In genomic region chr5:66816751-66817150, GRCm38 (mm10) we compare ENCODE assay signal across 21 mouse cellular contexts.
DNase-seq lines count a peak whose midpoint lies in the region; ATAC-seq and TF ChIP-seq lines count a peak whose summit lies in the region.
"Had no signal": no experiment of that assay in that cellular context is flagged by ENCODE, and none has a peak within 500 bp of the region (broad histone marks: within the 10 kb centered on the region; RNA-seq: fewer than 3 reads in every experiment).

No protein-coding gene starts in this region.

- DNase-seq in kidney, postnatal 4 days = no peak
- DNase-seq in ES-CJ7 (ENCODE audit: low read depth, low spot score) (peak; percentile 60), liver (no peak)
- DNase-seq in lung, postnatal 0 days (ENCODE audit: low spot score) = peak; percentile 47
- no peak for DNase-seq in urinary bladder, postnatal 10 days (ENCODE audit: low spot score)
- DNase-seq: cerebellum, adult 11 months; cerebellum, postnatal 14 days; embryo, embryonic 11 days; heart, adult 2 months; kidney, adult 9 months; left cerebral cortex, postnatal 4 days; liver, embryonic 13.5 days; spleen, adult 18-20 months; thymus, postnatal 14 days had no signal

- no peak for TF ChIP-seq EP300 in lung, postnatal 0 days (IDR thresholded peaks at IDR 0.05)

- no peak for TF ChIP-seq CTCF in lung, postnatal 0 days (IDR thresholded peaks at IDR 0.05)

- no peak for ATAC-seq in kidney, embryonic 16.5 days (ENCODE audit: low FRiP score, low TSS enrichment)
- no peak for ATAC-seq in embryonic facial prominence, embryonic 12.5 days (ENCODE audit: insufficient number of reproducible peaks, insufficient read depth, low FRiP score, low TSS enrichment)
- peak; percentile 62 for ATAC-seq in lung, postnatal 0 days
- ATAC-seq: forebrain, embryonic 16.5 days; inflammation-experienced regulatory T-cells, adult 6 months had no signal

- no peaks in the 10 kb centered on the region; the same call in 1 of the 2 replicates for H3K27me3 ChIP-seq in kidney, embryonic 16.5 days (ENCODE audit: insufficient read depth, low read length)
- no peaks in the 10 kb centered on the region for H3K27me3 ChIP-seq in embryonic facial prominence, embryonic 12.5 days
- no peaks in the 10 kb centered on the region for H3K27me3 ChIP-seq in lung, postnatal 0 days (replicated peaks; ENCODE audit: insufficient read depth, low read length)
- H3K27me3 ChIP-seq: liver, embryonic 13.5 days; neural tube, embryonic 12.5 days; stomach, embryonic 15.5 days had no signal

- no peaks in the 10 kb centered on the region for H3K36me3 ChIP-seq in kidney, embryonic 16.5 days (ENCODE audit: insufficient read depth, low read length)
- no peaks in the 10 kb centered on the region for H3K36me3 ChIP-seq in embryonic facial prominence, embryonic 12.5 days
- H3K36me3 ChIP-seq in lung, postnatal 0 days (ENCODE audit: insufficient read depth, low read length) = no peaks in the 10 kb centered on the region
- H3K36me3 ChIP-seq: heart, embryonic 15.5 days; liver, embryonic 13.5 days; neural tube, embryonic 12.5 days; stomach, embryonic 15.5 days had no signal

- no peak overlapping the region for H3K27ac ChIP-seq in kidney, embryonic 16.5 days (ENCODE audit: low read length)
- no peak overlapping the region; the same call in 1 of the 2 replicates for H3K27ac ChIP-seq in embryonic facial prominence, embryonic 12.5 days
- H3K27ac ChIP-seq in lung, postnatal 0 days (ENCODE audit: low read length) = no peak overlapping the region; the same call in 1 of the 2 replicates
- H3K27ac ChIP-seq: heart, adult 2 months; heart, embryonic 15.5 days; liver, embryonic 13.5 days; neural tube, embryonic 12.5 days; stomach, embryonic 15.5 days had no signal

- no peak overlapping the region for H3K4me3 ChIP-seq in kidney, embryonic 16.5 days (ENCODE audit: low read length)
- no peak overlapping the region for H3K4me3 ChIP-seq in embryonic facial prominence, embryonic 12.5 days
- peak overlapping the region; percentile 14; the same call in 1 of the 2 replicates for H3K4me3 ChIP-seq in lung, postnatal 0 days (ENCODE audit: low read depth, low read length)
- H3K4me3 ChIP-seq: heart, adult 2 months; heart, embryonic 15.5 days; liver, embryonic 13.5 days; neural tube, embryonic 12.5 days; stomach, embryonic 15.5 days had no signal

- H3K9me3 ChIP-seq in kidney, embryonic 16.5 days (ENCODE audit: low read length) = no peaks in the 10 kb centered on the region
- H3K9me3 ChIP-seq in embryonic facial prominence, embryonic 12.5 days = no peaks in the 10 kb centered on the region
- H3K9me3 ChIP-seq in lung, postnatal 0 days (ENCODE audit: low read length) = no peaks in the 10 kb centered on the region
- H3K9me3 ChIP-seq: heart, embryonic 15.5 days; liver, embryonic 13.5 days; neural tube, embryonic 12.5 days; stomach, embryonic 15.5 days had no signal

- peak overlapping the region; percentile 23; the same call in 1 of the 2 replicates for H3K4me2 ChIP-seq in kidney, embryonic 16.5 days (replicated peaks; ENCODE audit: low read depth, low read length)
- H3K4me2 ChIP-seq in embryonic facial prominence, embryonic 12.5 days (replicated peaks) = peak overlapping the region; percentile 20
- peak overlapping the region; percentile 39 for H3K4me2 ChIP-seq in lung, postnatal 0 days (replicated peaks; ENCODE audit: low read depth, low read length)
- H3K4me2 ChIP-seq: heart, embryonic 15.5 days; liver, embryonic 13.5 days; neural tube, embryonic 12.5 days; stomach, embryonic 15.5 days had no signal

- peaks cover 3% of the 10 kb centered on the region; the same call in 1 of the 2 replicates for H3K4me1 ChIP-seq in kidney, embryonic 16.5 days (ENCODE audit: insufficient read depth, low read length)
- 0 out of 2 replicates have a peak, but pooled peaks cover 10% of the 10 kb centered on the region for H3K4me1 ChIP-seq in embryonic facial prominence, embryonic 12.5 days
- 0 out of 2 replicates have a peak, but pooled peaks cover 3% of the 10 kb centered on the region for H3K4me1 ChIP-seq in lung, postnatal 0 days (ENCODE audit: insufficient read depth, low read depth, low read length)
- H3K4me1 ChIP-seq: heart, embryonic 15.5 days; liver, embryonic 13.5 days; stomach, embryonic 15.5 days had no signal

- no peak overlapping the region for H3K9ac ChIP-seq in kidney, embryonic 16.5 days (replicated peaks; ENCODE audit: low read length)
- H3K9ac ChIP-seq in embryonic facial prominence, embryonic 12.5 days = no peak overlapping the region
- no peak overlapping the region for H3K9ac ChIP-seq in lung, postnatal 0 days (replicated peaks; ENCODE audit: low read depth)
- H3K9ac ChIP-seq: heart, embryonic 15.5 days; liver, embryonic 13.5 days; neural tube, embryonic 12.5 days; stomach, embryonic 15.5 days had no signal

- WGBS in kidney, embryonic 16.5 days = 62% methylated on average over 18 of the region's 18 CpGs
- 49% methylated on average over 18 of the region's 18 CpGs for WGBS in embryonic facial prominence, embryonic 12.5 days
- 42% methylated on average over 18 of the region's 18 CpGs for WGBS in lung, postnatal 0 days

Comparison
In these comparisons a context has a peak if more than half of its experiments do, and no peak if none do; other contexts are left out.
1. DNase-seq: peak in ES-CJ7 (single experiment) and lung, postnatal 0 days (single experiment); none in kidney, postnatal 4 days (0 of 2), urinary bladder, postnatal 10 days (single experiment) and liver (single experiment).
2. Peak in every context shown above with its lines, with median percentiles within 50 percentile points of each other: H3K4me2 ChIP-seq.